In the genomic region with DNA sequence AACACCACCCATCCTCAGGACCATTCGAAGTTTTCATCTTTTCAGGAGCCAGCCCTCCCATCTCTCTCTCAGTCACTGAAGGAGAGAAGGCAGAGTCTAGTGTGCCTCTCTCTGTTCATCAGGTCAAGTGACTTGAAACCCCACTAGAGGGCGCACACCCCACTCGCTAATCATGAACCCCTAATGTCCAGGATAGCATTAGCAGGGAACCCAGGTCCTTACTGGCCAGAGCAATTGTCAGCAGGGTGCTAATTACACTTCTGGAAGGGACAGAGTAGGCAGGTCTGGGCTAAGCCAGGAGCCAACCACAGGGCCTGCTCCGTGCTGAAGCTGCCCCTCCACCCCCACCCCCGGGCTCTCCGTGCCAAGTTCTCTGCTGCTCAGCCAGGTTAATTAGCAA, we compare ENCODE assay signal across 8 mouse cellular contexts.
DNase-seq lines count a peak whose midpoint lies in the region; ATAC-seq lines count a peak whose summit lies in the region.

No protein-coding gene starts in this region.

- peak; percentile 87 for DNase-seq in Muller cell, postnatal 12 days (ENCODE audit: inconsistent ontology term)
- DNase-seq in c-Kit-negative CD71-positive TER-119-positive erythroid progenitor cells, embryonic 14.5 days (ENCODE audit: low read depth, low spot score), result peak; percentile 5
- peak; percentile 8 for DNase-seq in fat pad, adult 2 months (ENCODE audit: extremely low read depth, low read depth, low spot score)
- DNase-seq in layer of hippocampus, adult 9-11 months, result peak; percentile 58
- peak; percentile 57 for DNase-seq in lung, postnatal 36 days
- DNase-seq in right cerebral cortex, adult 18-20 months, result peak; percentile 68

- peak; percentile 49 to 75; a peak in 1 of 4 replicates for ATAC-seq in hematopoietic stem cell, adult 5-6 weeks (replicated peaks in 1 of 2; ENCODE audit: insufficient read depth in 1 of 2, low FRiP score in 2 of 2, low TSS enrichment in 1 of 2, low read depth in 1 of 2, poor library complexity in 2 of 2, severe bottlenecking in 2 of 2)
- ATAC-seq in activated CD4-positive, CD25-positive, alpha-beta regulatory T cell, adult 4 months, result no peak

Comparison
In these comparisons a context has a peak if more than half of its experiments do, and no peak if none do; other contexts are left out.
1. DNase-seq: peak in every context shown above with its lines; median percentile 87 in Muller cell, postnatal 12 days; 68 in right cerebral cortex, adult 18-20 months; 58 in layer of hippocampus, adult 9-11 months; 57 in lung, postnatal 36 days; 8 in fat pad, adult 2 months; 5 in c-Kit-negative CD71-positive TER-119-positive erythroid progenitor cells, embryonic 14.5 days.